Mouse (Mus musculus): Measurements from ENCODE around the gene Armc6. TPM values are rescaled to one million over a fixed set of nuclear protein-coding genes. Genes with fewer than 3 reads are reported as not detected.

The Armc6 gene
- total RNA-seq (2021), result 10 to 100 TPM; 84.6 to 85.4 TPM

DNA sequence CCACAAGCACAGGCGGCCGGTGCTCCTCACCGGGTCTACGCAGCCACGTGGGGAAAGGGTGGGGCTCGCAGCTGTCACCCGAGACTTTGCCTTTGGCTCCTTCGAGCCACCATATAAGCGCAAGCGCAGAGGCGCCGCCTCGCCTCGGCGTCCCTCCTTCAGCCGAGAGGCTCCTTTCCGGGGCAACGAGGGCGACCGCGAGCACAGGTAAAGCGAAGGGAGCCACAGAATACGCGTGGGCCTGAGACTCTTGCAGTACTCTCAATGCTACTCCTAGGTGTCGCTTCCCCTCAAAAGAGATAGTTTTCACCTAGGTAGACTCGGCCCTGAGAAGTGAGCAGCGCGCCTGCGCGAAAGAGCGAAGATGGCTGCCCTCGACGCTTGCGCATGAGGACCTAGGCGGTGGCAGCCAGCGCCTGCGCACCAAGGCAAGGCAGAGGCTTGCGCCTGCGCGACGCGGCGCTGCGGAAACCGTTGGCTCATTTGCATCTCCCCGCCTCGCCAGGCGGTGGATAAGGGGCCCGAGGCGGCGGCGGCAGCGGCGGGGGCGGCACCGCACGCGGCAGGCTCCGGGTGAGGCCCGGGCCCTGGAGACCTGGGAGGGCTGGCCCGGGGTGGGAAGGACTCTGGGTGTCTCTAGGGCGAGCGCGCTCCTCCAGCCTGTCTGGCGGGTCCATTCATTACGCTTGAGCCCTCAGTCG is at the start of gene Armc6, which contains the start of gene Sugp2:
TSS of gene Armc6 (minus strand) at position 387 of the 701 bp plus-strand sequence.
TSS of gene Sugp2 (plus strand) at position 147 of the 701 bp plus-strand sequence.
- DNase-seq (ENCODE audit: extremely low spot score in 1 of 2, low spot score in 2 of 2), result peak; percentile 92 to 95
- intact Hi-C loops (cut with DNase I), result no loop called here

DNA sequence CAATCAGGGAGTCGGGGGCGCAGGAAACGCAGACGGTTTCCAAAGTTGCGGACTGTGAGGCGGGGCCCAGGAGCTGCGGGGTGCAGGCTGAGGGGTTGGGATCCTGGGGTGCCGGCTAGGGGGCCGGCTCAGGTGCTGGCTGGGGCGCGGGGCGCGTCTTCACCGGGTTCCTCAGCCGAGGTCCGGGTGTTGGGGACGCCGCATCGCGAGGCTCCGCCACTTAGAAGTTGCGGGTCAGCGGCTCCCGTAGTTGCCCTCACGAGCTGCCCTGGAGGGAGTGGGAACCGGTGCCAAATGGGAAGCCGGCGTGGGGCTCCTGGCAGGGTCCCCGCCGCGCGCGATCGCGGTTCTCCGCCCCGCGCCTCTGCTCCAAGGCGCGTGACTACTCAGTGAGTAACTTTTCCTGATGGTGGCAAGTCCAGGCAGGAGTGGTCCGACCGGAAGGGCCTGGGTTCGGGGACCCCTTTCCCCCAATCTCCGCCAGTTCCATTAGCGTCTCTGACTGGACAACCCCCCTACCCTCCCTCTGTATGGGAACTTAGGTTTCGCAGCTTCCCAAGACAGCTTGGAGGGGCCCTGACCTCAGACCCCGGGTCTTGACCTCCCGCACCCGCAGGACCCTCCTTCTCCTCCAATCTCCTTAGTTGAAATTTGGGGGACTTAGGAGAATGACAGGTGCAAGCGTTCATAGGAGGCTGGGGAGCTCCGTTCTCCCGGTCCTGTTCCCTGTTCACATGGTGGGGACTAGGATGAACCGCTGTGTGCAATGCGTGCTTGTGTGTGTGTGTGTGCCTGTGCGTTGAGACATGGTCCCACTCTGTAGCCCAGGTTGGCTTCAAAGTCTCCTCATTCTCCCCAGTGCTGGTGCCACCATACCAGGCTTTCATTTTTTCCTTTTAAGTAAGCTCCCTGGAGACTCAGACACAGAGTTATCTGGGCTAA is 49.1 kb upstream of the Armc6 start:
- intact Hi-C loops (cut with DNase I), result no loop called here
- DNase-seq (ENCODE audit: extremely low spot score in 1 of 2, low spot score in 2 of 2), result peak in 1 of 2 experiments; percentile 53

DNA sequence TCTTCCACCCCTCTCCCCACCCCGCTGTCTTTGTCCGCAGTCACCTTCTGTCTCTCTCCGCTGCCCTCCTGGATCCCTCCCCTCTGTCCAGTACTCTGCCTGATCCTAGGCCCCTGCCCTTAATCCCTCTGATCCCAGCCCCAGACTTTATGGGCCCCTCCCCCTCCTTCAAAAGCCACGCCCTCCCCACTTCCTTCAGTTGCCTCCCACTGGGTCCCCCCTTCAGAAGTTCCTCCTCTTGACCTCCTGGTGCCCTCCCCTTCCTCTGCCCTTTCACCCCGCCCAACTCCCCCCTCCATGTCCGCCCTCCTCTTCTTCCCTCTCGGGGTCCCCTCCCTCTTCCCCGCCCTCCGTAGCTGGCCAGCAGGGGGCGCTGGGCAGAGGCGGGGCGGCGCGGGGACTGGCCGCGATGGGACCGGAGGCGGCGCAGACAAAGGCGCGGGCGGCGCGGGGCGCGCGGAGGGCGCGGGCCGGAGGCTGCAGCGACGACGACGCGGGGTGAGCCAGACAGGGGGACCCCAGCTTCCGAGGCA is 48.4 kb upstream of the Armc6 start, which contains the start of gene Homer3:
TSS of gene Homer3 (plus strand) at position 225 of the 533 bp plus-strand sequence.
- peak; percentile 68 to 95 for DNase-seq (ENCODE audit: extremely low spot score in 1 of 2, low spot score in 2 of 2)
- intact Hi-C loops (cut with DNase I), result no loop called here

DNA sequence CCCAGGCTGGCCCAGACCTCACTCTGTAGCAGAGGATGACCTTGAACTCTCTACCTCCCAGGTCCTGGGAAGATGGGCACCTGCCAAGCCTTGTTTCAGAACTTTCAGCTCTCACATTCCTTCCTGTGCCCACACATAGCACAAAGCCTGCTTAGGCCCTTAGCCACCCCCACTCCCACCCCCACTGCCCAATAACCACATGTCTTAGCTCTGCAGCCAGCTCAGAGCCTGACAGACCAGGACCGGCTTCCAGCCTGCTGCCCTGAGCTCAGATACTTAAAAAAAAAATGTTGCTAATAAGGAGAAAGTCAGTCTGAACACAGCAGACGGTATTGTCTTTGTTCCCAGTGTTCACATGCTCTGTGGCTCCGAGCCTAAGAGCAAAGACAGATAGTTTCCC is 46.7 kb upstream of the Armc6 start:
- intact Hi-C loops (cut with DNase I), result no loop called here
- DNase-seq (ENCODE audit: extremely low spot score in 1 of 2, low spot score in 2 of 2), result no peak

DNA sequence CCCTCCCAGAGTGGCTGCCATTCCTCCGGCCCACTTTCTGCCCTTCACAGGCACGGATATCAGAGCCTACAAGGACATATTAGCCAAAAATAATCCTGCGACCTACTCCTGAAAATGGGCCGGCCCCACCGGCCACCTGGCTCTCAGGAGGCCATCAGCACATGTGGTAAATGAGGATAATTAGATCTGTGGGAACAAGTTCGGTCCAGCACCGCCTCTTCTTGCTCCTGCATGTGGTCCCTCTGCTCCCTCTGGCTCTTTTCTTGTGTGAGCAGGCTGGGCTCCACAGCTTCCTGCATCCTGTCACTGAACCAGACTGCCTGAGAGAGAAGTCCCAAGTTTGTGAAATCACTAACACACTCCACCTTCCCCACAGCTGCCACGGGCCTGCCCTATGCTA is 45.0 kb upstream of the Armc6 start:
- no peak for DNase-seq (ENCODE audit: extremely low spot score in 1 of 2, low spot score in 2 of 2)
- intact Hi-C loops (cut with DNase I), result no loop called here

DNA sequence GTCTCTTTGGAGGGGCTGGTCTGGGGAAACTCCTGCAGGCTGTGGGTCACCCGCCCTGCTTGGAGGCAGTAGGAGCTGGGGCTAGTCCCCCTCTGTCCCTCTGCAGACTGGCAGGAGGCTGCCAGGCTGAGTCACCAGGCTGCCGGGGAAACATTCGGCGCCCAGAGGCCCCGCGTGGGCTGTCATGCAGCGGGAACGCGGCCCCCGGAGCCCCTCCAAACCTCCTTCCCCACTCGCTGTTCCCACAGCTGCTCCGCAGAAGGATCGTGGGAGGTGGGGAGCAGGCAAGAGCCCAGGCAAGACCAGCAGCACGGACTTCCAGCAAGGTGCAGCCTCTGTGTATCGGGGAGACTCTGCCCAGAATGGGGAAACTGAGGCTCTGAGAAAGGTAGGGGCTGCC is 43.9 kb upstream of the Armc6 start:
- no peak for DNase-seq (ENCODE audit: extremely low spot score in 1 of 2, low spot score in 2 of 2)
- intact Hi-C loops (cut with DNase I), result no loop called here

DNA sequence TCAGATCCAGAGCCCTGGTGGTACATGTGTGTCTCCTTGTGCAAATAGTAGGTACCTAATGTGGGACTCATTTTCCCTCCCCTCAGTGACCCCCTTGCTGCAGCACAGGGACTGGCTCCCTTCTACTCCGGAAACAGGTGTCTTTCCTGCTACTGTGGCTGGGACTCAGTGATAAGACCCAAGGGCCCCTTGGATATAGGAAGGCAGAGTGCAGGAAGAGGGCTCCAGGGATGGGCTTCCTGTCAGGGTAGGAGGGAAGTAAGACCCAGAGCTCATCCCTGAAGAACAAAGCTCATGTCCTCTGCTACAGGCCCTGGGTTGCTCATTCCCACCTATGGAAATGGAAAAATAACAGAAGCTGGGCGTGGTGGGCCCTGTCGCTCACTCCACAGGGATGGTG is 42.2 kb upstream of the Armc6 start:
- intact Hi-C loops (cut with DNase I), result no loop called here
- no peak for DNase-seq (ENCODE audit: extremely low spot score in 1 of 2, low spot score in 2 of 2)

DNA sequence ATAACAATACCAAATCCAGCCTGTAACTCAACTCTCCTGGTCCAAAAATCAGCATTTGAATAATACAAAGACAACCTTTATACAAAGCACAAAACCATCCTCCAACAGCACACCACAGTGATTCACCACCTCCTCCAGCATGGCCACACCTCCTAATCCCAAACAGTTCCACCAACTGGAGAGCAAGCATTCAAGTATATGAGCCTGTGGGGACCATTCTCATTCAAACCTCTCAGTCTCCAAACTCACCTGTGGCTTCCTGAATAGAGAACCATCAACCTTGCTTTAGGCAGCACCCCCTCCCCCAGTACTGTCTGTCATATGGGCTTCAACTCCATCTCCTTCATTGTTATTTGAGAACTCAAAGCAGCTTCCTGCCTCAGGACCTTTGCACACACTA is 40.1 kb upstream of the Armc6 start:
- intact Hi-C loops (cut with DNase I), result no loop called here
- DNase-seq (ENCODE audit: extremely low spot score in 1 of 2, low spot score in 2 of 2), result no peak

DNA sequence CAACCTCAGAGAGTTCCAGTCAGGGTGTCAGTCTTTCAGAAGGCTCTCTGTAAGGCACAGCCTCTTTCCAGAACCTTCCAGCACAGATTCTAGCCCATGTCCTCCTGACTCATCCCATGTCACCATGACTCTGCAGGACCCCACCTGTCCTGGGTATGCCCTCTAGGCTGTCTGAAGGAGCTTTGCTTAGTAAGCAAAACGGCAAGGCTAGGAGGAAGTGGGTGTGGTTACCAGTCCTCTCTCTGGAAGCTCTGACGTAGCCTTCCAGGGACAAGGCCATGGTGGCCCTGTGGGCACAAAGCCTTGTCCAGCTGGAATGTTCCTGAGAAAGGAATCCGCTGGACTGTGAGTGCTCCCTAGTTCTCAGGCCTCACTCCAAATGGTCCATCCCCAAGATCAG is 38.7 kb upstream of the Armc6 start:
- intact Hi-C loops (cut with DNase I), result no loop called here

DNA sequence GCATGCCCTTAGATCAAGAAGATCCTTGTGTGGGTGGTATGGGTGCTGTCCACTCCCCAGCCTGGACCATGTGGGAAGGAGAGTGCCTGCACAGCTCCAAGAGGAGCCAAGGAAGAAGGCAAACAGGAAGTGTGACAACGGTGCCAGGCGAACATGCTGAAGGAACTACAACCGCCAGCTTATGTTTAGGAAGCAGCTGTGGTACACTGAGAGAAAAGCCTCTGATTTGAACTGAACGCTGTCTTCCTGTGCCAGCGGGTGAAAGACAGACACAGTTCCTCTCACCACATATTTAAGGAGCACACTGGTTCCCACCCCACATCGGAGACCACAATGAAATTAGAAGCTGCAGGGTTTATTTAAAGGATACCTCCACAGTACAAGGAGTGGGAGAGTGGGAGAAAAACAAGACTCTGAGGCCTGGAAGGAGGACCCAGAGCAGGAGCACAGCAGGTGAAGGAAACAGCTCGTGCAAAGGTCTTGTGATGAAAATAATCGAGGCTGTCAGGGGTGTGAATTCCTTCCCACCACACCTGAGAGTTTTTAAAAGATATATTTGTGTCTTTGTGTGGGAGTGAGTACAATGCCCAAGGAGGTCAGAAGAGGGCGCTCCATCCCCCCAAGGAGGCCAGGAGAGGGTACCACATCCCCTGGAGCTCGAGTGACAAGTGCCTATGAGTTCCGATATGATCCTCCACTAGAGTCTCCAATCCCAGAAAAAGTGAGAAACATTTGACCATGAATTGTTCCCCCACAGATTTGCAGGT is 34.7 kb upstream of the Armc6 start:
- peak; percentile 36 to 57 for DNase-seq (ENCODE audit: extremely low spot score in 1 of 2, low spot score in 2 of 2)
- intact Hi-C loops (cut with DNase I), result no loop called here

More for the DNA sequence above, 38.7 kb upstream of the Armc6 start:
- no peak for DNase-seq (ENCODE audit: extremely low spot score in 1 of 2, low spot score in 2 of 2)

DNA sequence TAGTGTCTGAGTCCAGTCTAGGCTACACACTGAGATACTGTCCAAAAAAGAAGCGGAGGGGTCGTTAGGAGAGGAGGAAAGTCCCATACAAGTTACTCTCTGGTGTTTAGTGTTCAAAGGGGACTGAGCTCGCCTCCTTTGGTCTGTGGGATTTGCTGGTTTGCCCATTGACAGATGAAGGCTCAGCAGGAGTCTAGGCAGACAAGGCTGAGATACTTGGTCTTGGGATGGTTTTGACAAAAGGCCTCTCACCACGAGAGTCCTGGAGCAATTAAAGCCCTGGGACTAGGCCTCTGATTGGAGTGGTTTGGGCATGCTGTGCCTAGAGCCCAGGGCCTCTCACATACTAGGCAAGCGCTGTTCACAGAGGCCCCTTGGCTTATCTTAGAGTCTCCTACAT is 34.0 kb upstream of the Armc6 start:
- intact Hi-C loops (cut with DNase I), result no loop called here

DNA sequence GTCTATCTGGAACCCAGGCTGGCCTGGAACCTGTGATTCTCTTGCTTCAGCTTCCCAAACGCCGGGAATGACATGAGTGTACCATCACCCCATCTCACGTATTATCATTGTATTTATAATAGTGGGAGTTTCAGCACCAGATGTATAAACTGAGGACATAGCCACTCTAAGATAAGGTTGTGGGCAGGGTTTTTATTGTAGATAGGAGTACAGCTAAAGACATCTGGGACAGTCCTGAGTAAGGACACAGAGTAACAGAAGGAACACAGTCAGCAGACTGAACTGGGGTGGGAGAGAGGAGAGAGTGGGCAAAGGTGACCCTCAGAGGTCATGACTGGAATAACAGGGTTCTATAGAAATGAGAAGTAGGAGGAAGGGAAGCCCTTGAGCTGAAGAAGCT is 33.4 kb upstream of the Armc6 start:
- intact Hi-C loops (cut with DNase I), result no loop called here

More for the DNA sequence above, 34.0 kb upstream of the Armc6 start:
- no peak for DNase-seq (ENCODE audit: extremely low spot score in 1 of 2, low spot score in 2 of 2)

DNA sequence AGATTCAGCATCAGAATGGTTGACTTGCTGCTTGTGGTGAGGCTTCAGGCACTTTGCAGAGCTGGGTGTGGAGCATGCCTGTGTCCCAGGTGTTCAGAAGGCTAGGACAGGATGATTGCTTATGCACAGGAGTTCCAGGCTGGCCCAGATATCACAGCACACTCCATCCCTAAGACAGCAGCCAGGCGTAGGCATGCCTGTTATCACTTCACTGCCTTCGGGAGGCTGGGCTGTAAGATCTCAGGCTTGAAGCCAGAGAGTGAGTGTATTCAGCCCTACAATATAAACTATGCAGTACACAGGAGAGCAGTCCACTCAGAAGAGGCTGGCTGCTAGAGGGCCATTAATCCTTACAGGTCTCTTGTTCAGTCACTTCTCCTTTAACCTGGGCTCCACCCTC is 24.8 kb upstream of the Armc6 start:
- DNase-seq (ENCODE audit: extremely low spot score in 1 of 2, low spot score in 2 of 2), result no peak
- intact Hi-C loops (cut with DNase I), result no loop called here

More for the DNA sequence above, 33.4 kb upstream of the Armc6 start:
- no peak for DNase-seq (ENCODE audit: extremely low spot score in 1 of 2, low spot score in 2 of 2)

DNA sequence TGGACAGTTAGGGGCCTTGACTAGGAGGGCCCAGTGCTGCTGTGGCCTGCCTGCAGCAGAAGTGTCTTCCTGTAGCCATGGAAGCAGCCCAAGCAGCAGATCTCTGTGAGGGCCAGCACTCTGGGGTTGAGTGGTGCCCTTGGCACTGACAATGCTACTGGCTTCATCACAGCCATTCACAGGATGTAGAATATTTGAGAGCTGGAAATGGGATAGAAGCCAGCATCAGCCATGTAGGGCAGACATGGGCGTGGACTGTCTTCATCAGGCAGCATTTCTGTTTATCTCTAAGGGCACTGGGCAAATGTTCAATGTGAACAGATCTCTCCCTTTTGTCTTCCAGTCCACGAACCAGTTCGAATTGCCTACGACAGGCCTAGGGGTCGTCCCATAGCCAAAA is 24.3 kb upstream of the Armc6 start:
- intact Hi-C loops (cut with DNase I), result no loop called here
- no peak for DNase-seq (ENCODE audit: extremely low spot score in 1 of 2, low spot score in 2 of 2)

DNA sequence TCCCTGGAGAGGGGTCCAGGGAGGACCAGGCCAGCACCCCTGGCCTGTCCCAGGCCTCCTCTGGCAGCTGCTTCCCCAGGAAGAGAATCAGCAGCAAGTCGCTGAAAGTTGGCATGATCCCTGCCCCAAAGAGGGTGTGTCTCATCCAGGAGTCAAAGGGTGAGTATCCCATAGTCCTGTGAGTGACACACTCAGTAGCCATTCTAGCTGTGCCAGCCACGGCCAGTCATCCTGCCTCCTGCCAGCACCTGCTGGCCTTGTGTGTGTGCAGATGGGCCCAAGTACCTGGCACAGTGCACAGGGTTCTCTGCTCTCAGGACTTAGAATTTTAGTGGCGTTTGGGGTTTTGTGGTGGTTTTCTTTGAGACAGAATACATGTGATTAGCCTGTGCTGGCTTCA is 23.2 kb upstream of the Armc6 start:
- DNase-seq (ENCODE audit: extremely low spot score in 1 of 2, low spot score in 2 of 2), result no peak
- intact Hi-C loops (cut with DNase I), result no loop called here

DNA sequence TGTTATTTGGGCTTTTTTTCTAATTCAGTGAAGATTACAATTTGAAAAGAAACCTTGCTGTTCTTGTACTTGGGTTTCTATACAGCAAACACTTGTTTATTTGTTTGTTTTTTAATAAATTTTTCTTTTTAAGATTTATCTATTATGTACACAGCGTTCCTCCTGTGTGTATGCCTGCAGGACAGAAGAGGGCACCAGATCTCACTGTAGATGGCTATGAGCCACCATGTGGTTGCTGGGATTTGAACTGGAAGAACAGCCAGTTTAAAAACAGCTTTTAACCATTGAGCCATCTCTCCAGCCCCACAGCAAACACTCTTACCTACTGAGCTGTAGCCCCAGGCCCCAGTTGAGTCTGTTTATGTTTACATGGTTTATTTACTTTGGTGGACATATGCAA is 20.4 kb upstream of the Armc6 start:
- no peak for DNase-seq (ENCODE audit: extremely low spot score in 1 of 2, low spot score in 2 of 2)
- intact Hi-C loops (cut with DNase I), result no loop called here

DNA sequence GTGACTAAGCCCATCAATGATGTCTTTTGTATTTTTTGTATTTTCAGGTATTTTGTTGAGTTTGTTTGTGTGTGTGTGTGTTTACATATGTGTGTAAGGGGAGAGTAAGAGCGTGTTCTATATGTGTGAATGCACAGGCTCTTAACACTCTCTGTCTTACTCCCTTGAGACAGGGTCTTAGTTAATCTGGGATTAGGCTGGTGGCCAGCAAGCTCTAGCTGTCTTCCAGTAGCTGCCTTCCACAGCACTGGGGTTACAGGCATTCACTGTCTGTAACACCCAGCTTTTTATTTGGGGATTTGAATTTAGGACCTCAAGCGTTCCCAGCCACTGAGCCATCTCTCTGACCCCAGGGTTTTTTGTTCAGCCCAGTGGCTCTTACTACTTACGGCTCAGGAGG is 13.6 kb upstream of the Armc6 start:
- no peak for DNase-seq (ENCODE audit: extremely low spot score in 1 of 2, low spot score in 2 of 2)
- intact Hi-C loops (cut with DNase I), result no loop called here

DNA sequence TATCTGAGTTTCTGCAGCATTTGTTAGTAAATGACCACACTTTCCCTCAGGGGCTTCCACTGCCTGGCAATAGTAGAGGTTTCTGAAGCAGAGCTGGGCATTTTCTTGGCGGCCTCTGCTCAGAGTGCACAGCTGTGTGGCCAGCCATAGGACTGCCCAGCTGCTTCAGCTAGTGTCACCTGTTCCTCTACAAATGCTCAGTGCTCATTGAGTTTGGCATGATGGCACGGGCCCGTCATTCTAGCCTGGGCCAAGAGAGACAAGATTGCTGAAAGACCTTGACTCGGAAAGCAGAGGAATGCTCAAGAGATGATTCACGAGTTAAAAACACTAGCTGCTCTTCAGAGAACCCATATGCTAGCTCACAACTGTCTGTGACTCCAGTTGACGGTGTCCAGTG is 12.4 kb upstream of the Armc6 start:
- intact Hi-C loops (cut with DNase I), result no loop called here

DNA sequence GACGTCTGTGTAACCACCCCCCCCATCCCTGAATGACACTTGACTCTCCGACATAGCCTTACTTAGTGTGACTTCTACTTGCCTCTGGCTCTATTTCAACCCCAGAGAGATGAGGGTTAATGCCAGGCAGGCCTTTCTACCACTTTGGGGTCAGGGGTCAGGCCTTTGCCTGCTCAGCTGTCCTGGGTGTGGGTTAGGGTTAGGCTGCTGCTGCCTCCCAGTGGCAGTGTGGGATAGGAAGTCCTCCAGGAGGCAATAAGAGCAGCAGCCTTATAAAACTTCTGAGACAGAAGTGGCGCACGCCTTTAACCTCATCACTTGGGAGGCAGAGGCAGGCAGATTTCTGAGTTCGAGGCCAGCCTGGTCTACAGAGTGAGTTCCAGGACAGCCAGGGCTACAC is 6.4 kb upstream of the Armc6 start:
- intact Hi-C loops (cut with DNase I), result loop anchor here (5.0 kb wide), 1 partner anchor 57 kb away; no protein-coding TSS in a partner anchor
- DNase-seq (ENCODE audit: extremely low spot score in 1 of 2, low spot score in 2 of 2), result peak in 1 of 2 experiments; percentile 43

More for the DNA sequence above, 12.4 kb upstream of the Armc6 start:
- no peak for DNase-seq (ENCODE audit: extremely low spot score in 1 of 2, low spot score in 2 of 2)
